Mouse (Mus musculus) large intestine, adult 2 months (tissue): ENCODE measurements at regions not wholly inside any gene's neighbourhood (a gene's known extent, or its start where the extent isn't known, plus 50 kb on each side); places are given as distances from the start of the nearest gene placed in this dataset.
A peak's percentile ranks its signal among the peaks of the same experiment; 100 is the strongest.

ENCODE experiments used
- DNase-seq: peaks from one replicate; pipeline ENCODE4 v3.0.0-alpha.2; 2012; ENCODE audit warnings: low read depth, low spot score
- WGBS: fragments of 180-500 bp; shearing (Covaris S2); methylation state at CpG from one replicate; pipeline ENCODE4 v1.1.7; 2018; 5-methylcytosine and 5-hydroxymethylcytosine counted together

GRCm38 (mm10) chr11:63457250-63457649 is 328.5 kb downstream of the Pmp22 start:
- 69% methylated on average over 5 of the region's 5 CpGs for WGBS
- DNase-seq: no peak

- no peak for DNase-seq
- WGBS: 82% methylated on average over 7 of the region's 7 CpGs
These were observed 331.4 kb downstream of the Pmp22 start for GRCm38 (mm10) chr11:63460146-63460545.

GRCm38 (mm10) chr11:63463797-63464331 is 335.1 kb downstream of the Pmp22 start:
- no peak for DNase-seq
- 65% methylated on average over 18 of the region's 18 CpGs for whole genome bisulfite sequencing

- WGBS: 82% methylated on average over 6 of the region's 6 CpGs
- DNase-seq: no peak
These were observed 337.2 kb downstream of the Pmp22 start for GRCm38 (mm10) chr11:63465941-63466340.

GRCm38 (mm10) chr11:63466541-63466940 is 337.8 kb downstream of the Pmp22 start:
- DNase-seq: no peak
- 75% methylated on average over 2 of the region's 2 CpGs for WGBS

- WGBS: 98% methylated on average over 15 of the region's 15 CpGs
- no peak for DNase-seq
These were observed 346.0 kb downstream of the Pmp22 start for GRCm38 (mm10) chr11:63474831-63475230.

- no peak for DNase-seq
- WGBS: 88% methylated on average over 7 of the region's 7 CpGs
These were observed 353.0 kb downstream of the Pmp22 start for GRCm38 (mm10) chr11:63481676-63482310.

- WGBS: 70% methylated on average over 6 of the region's 6 CpGs
These were observed 353.8 kb downstream of the Pmp22 start for GRCm38 (mm10) chr11:63482593-63482992.

GRCm38 (mm10) chr11:63487203-63487602 is 358.4 kb downstream of the Pmp22 start:
- no peak for DNase-seq
- 34% methylated on average over 2 of the region's 2 CpGs for WGBS

More at GRCm38 (mm10) chr11:63482593-63482992, 353.8 kb downstream of the Pmp22 start:
- DNase-seq: no peak

GRCm38 (mm10) chr11:63502181-63502580 is 373.4 kb downstream of the Pmp22 start:
- 38% methylated on average over 5 of the region's 5 CpGs for WGBS
- DNase-seq: no peak

GRCm38 (mm10) chr11:63507387-63507786 is 378.6 kb downstream of the Pmp22 start:
- WGBS: 82% methylated on average over 8 of the region's 8 CpGs
- no peak for DNase-seq

GRCm38 (mm10) chr11:63508727-63509126 is 379.9 kb downstream of the Pmp22 start:
- DNase-seq: no peak
- WGBS: 92% methylated on average over 2 of the region's 2 CpGs

GRCm38 (mm10) chr11:63510611-63511010 is 381.8 kb downstream of the Pmp22 start:
- 74% methylated on average over 7 of the region's 7 CpGs for WGBS
- no peak for DNase-seq

GRCm38 (mm10) chr11:63514615-63515014 is 385.8 kb downstream of the Pmp22 start:
- no peak for DNase-seq
- WGBS: 92% methylated on average over 3 of the region's 3 CpGs

- 22% methylated on average over 6 of the region's 6 CpGs for WGBS
- DNase-seq: peak; percentile 8
These were observed 390.1 kb downstream of the Pmp22 start for GRCm38 (mm10) chr11:63518847-63519246.

- 58% methylated on average over 7 of the region's 7 CpGs for WGBS
These were observed 395.5 kb downstream of the Pmp22 start for GRCm38 (mm10) chr11:63524254-63524653.

GRCm38 (mm10) chr11:63525431-63525830 is 396.6 kb downstream of the Pmp22 start:
- 30% methylated on average over 12 of the region's 12 CpGs for WGBS
- DNase-seq: no peak

More at GRCm38 (mm10) chr11:63524254-63524653, 395.5 kb downstream of the Pmp22 start:
- no peak for DNase-seq

GRCm38 (mm10) chr11:63525956-63526355 is 396.1 kb downstream of the Hs3st3b1 start:
- WGBS: 53% methylated on average over 3 of the region's 3 CpGs
- no peak for DNase-seq

GRCm38 (mm10) chr11:63532752-63533151 is 389.3 kb downstream of the Hs3st3b1 start:
- DNase-seq: no peak
- WGBS: 90% methylated on average over 5 of the region's 5 CpGs

- no peak for DNase-seq
- WGBS: 68% methylated on average over 4 of the region's 4 CpGs
These were observed 388.4 kb downstream of the Hs3st3b1 start for GRCm38 (mm10) chr11:63533555-63534200.

GRCm38 (mm10) chr11:63537693-63538092 is 384.4 kb downstream of the Hs3st3b1 start:
- WGBS: 70% methylated on average over 3 of the region's 3 CpGs
- no peak for DNase-seq
